ENCODE assay signal across 6 mouse cellular contexts in the genomic region with DNA sequence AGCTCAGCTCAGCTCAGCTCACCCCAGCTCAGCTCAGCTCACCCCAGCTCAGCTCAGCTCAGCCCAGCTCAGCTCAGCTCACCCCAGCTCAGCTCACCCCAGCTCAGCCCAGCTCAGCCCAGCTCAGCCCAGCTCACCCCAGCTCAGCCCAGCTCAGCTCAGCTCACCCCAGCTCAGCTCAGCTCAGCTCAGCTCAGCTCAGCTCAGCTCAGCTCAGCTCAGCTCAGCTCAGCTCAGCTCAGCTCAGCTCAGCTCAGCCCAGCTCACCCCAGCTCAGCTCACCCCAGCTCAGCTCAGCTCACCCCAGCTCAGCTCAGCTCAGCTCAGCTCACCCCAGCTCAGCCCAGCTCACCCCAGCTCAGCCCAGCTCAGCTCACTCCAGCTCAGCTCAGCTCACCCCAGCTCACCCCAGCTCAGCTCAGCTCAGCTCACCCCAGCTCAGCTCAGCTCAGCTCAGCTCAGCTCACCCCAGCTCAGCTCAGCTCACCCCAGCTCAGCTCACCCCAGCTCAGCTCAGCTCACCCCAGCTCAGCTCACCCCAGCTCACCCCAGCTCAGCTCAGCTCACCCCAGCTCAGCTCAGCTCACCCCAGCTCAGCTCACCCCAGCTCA.
A peak's percentile ranks its signal among the peaks of the same experiment; 100 is the strongest.
DNase-seq lines count a peak whose midpoint lies in the region; ATAC-seq and TF ChIP-seq lines count a peak whose summit lies in the region.
"Not testable (repeated sequence)": the region's sequence is repeated elsewhere in the genome, so short reads cannot be mapped to it uniquely, and the experiment has no call there.

No protein-coding gene starts in this region.

- TF ChIP-seq POLR2A in small intestine, adult 2 months (IDR thresholded peaks at IDR 0.05; ENCODE audit: low read depth, low read length) = not testable (repeated sequence)

- H3K36me3 ChIP-seq in heart, embryonic 16.5 days (ENCODE audit: control insufficient read depth, insufficient read depth); liver, postnatal 0 days (replicated peaks; ENCODE audit: insufficient read depth, low read length); small intestine, adult 2 months (ENCODE audit: control insufficient read depth, insufficient read depth, low read length): not testable (repeated sequence)

- TF ChIP-seq CTCF in liver, postnatal 0 days (IDR thresholded peaks at IDR 0.05; ENCODE audit: low read depth); small intestine, adult 2 months (IDR thresholded peaks at IDR 0.05; ENCODE audit: extremely low read depth, insufficient read length, insufficient replicate concordance, low read depth, low read length): not testable (repeated sequence)

- H3K9me3 ChIP-seq in heart, embryonic 16.5 days (replicated peaks; ENCODE audit: control insufficient read depth, low read length); liver, postnatal 0 days (ENCODE audit: low read length): not testable (repeated sequence)

- H3K27me3 ChIP-seq in heart, embryonic 16.5 days (ENCODE audit: control insufficient read depth, insufficient read depth, low read length); liver, postnatal 0 days (ENCODE audit: insufficient read depth, low read length); small intestine, adult 2 months (ENCODE audit: control insufficient read depth, insufficient read depth, low read length): not testable (repeated sequence)

- H3K9ac ChIP-seq in heart, embryonic 16.5 days (ENCODE audit: low read length) = not testable (repeated sequence)
- H3K9ac ChIP-seq in liver, postnatal 0 days (replicated peaks) = peak overlapping the region; percentile 58

- H3K27ac ChIP-seq in heart, embryonic 16.5 days (ENCODE audit: low read length) = not testable (repeated sequence)
- peak overlapping the region; percentile 55 for H3K27ac ChIP-seq in liver, postnatal 0 days (ENCODE audit: low read depth)
- peak overlapping the region; percentile 67 for H3K27ac ChIP-seq in small intestine, adult 2 months (ENCODE audit: insufficient read depth, low read depth, low read length)

- not testable (repeated sequence) for TF ChIP-seq EP300 in liver, postnatal 0 days (IDR thresholded peaks at IDR 0.05; ENCODE audit: low read depth)

- not testable (repeated sequence) for H3K4me2 ChIP-seq in heart, embryonic 16.5 days (ENCODE audit: low read depth, low read length)
- peak overlapping the region; percentile 13; the same call in 1 of the 2 replicates for H3K4me2 ChIP-seq in liver, postnatal 0 days (ENCODE audit: low read depth, low read length)

- not testable (repeated sequence) for H3K4me1 ChIP-seq in heart, embryonic 16.5 days (ENCODE audit: control insufficient read depth, insufficient read depth, low read length); liver, postnatal 0 days (ENCODE audit: insufficient read depth); small intestine, adult 2 months (ENCODE audit: control insufficient read depth, insufficient read depth, insufficient read length, low read length)

- H3K4me3 ChIP-seq in heart, embryonic 16.5 days (ENCODE audit: low read length) = peak overlapping the region; percentile 18; the same call in 1 of the 2 replicates
- peak overlapping the region; percentile 42 for H3K4me3 ChIP-seq in liver, postnatal 0 days (ENCODE audit: low read depth, low read length)
- peak overlapping the region; percentile 54 for H3K4me3 ChIP-seq in small intestine, adult 2 months (ENCODE audit: low read depth, low read length)

- DNase-seq in adrenal gland, adult 2 months = peak; percentile 28
- peak; percentile 41 for DNase-seq in brain, adult 2 months (ENCODE audit: low read depth, low spot score)
- DNase-seq in liver, postnatal 0 days = not testable (repeated sequence)
- DNase-seq in thymus, postnatal 0 days (ENCODE audit: low spot score) = peak; percentile 47

- not testable (repeated sequence) for ATAC-seq in heart, embryonic 16.5 days (replicated peaks; ENCODE audit: extremely low read depth, insufficient read depth, low FRiP score); liver, postnatal 0 days
